Mouse (Mus musculus) hindlimb bud, embryonic 11.5 days (tissue): Measurements from ENCODE around the gene Ap1s3.

Experiments used
- DNase-seq: peaks from one replicate; pipeline ENCODE4 v3.0.0-alpha.2; 2012; ENCODE audit warnings: low read depth, low spot score; ENCODE audit errors: extremely low spot score

The Ap1s3 gene

GRCm38 (mm10) chr1:79598385-79599178, 73.2 kb downstream of the Ap1s3 start:
- DNase-seq, result no peak

GRCm38 (mm10) chr1:79592721-79593277, 79.0 kb downstream of the Ap1s3 start:
- DNase-seq, result no peak

GRCm38 (mm10) chr1:79591091-79591490, 80.7 kb downstream of the Ap1s3 start:
- DNase-seq, result no peak

- DNase-seq, result no peak
Measured at GRCm38 (mm10) chr1:79589971-79590763, 81.6 kb downstream of the Ap1s3 start.

- DNase-seq, result no peak
Measured at GRCm38 (mm10) chr1:79589424-79589823, 82.3 kb downstream of the Ap1s3 start.

- no peak for DNase-seq
Measured at GRCm38 (mm10) chr1:79581136-79581679, 90.6 kb downstream of the Ap1s3 start.

- DNase-seq, result no peak
Measured at GRCm38 (mm10) chr1:79577357-79577756, 94.4 kb downstream of the Ap1s3 start.

GRCm38 (mm10) chr1:79571912-79572311, 99.9 kb downstream of the Ap1s3 start:
- no peak for DNase-seq

GRCm38 (mm10) chr1:79571126-79571525, 100.6 kb downstream of the Ap1s3 start:
- DNase-seq, result no peak

GRCm38 (mm10) chr1:79561186-79561585, 110.6 kb downstream of the Ap1s3 start:
- DNase-seq, result no peak
